Mouse (Mus musculus): ENCODE measurements around the gene Vmn2r86.
"Not testable (repeated sequence)": the region's sequence is repeated elsewhere in the genome, so short reads cannot be mapped to it uniquely, and the experiment has no call there.

Gene Vmn2r86

GRCm38 (mm10) chr10:130455950-130456349 is at the start of gene Vmn2r86:
Gene Vmn2r86 (minus strand): TSS chr10:130456050.
- DNase-seq (ENCODE audit: extremely low read depth, low read depth), result not testable (repeated sequence)

- DNase-seq (ENCODE audit: extremely low read depth, low read depth), result no peak
Observed at GRCm38 (mm10) chr10:130497296-130497695, 41.4 kb upstream of the Vmn2r86 start, which contains the start of gene Vmn2r87. Gene Vmn2r87 (minus strand): TSS chr10:130497396.

- no peak for DNase-seq (ENCODE audit: extremely low read depth, low read depth)
Observed at GRCm38 (mm10) chr10:130470311-130470760, 14.5 kb upstream of the Vmn2r86 start.

GRCm38 (mm10) chr10:130444776-130445175 is 11.1 kb downstream of the Vmn2r86 start:
- no peak for DNase-seq (ENCODE audit: extremely low read depth, low read depth)

- DNase-seq (ENCODE audit: extremely low read depth, low read depth), result not testable (repeated sequence)
Observed at GRCm38 (mm10) chr10:130434185-130434898, 21.5 kb downstream of the Vmn2r86 start.

GRCm38 (mm10) chr10:130429603-130430002 is 26.2 kb downstream of the Vmn2r86 start, which contains the start of gene Vmn2r85:
Gene Vmn2r85 (minus strand): TSS chr10:130429703.
- not testable (repeated sequence) for DNase-seq (ENCODE audit: extremely low read depth, low read depth)

- not testable (repeated sequence) for DNase-seq (ENCODE audit: extremely low read depth, low read depth)
Observed at GRCm38 (mm10) chr10:130422368-130422767, 33.5 kb downstream of the Vmn2r86 start.

- no peak for DNase-seq (ENCODE audit: extremely low read depth, low read depth)
Observed at GRCm38 (mm10) chr10:130420401-130420800, 35.4 kb downstream of the Vmn2r86 start.

- not testable (repeated sequence) for DNase-seq (ENCODE audit: extremely low read depth, low read depth)
Observed at GRCm38 (mm10) chr10:130419954-130420353, 35.9 kb downstream of the Vmn2r86 start.

GRCm38 (mm10) chr10:130416352-130416751 is 39.5 kb downstream of the Vmn2r86 start:
- DNase-seq (ENCODE audit: extremely low read depth, low read depth), result not testable (repeated sequence)

- DNase-seq (ENCODE audit: extremely low read depth, low read depth), result not testable (repeated sequence)
Observed at GRCm38 (mm10) chr10:130412167-130412698, 43.6 kb downstream of the Vmn2r86 start.

- DNase-seq (ENCODE audit: extremely low read depth, low read depth), result no peak
Observed at GRCm38 (mm10) chr10:130394232-130394631, 61.6 kb downstream of the Vmn2r86 start, which contains the start of gene Vmn2r84. Gene Vmn2r84 (minus strand): TSS chr10:130394332.
